Mouse (Mus musculus) megakaryocyte, embryonic 14.5 days (primary cell): ENCODE data around the gene Eral1.

Source experiments
- FLI1 ChIP-seq: IDR thresholded peaks from 2 replicates; pipeline ENCODE4 v1.6.1; 2012; ENCODE audit warnings: low read length, inconsistent platforms, mixed read lengths
- GATA1 ChIP-seq: IDR thresholded peaks from 3 replicates; pipeline ENCODE4 v1.6.1; 2012; ENCODE audit warnings: mixed read lengths, low read length, inconsistent platforms, borderline replicate concordance

- TF ChIP-seq GATA1 (no peak), FLI1 (no peak)
Measured at GRCm38 (mm10) chr11:78115367-78116145, 35.4 kb upstream of the Eral1 start.
